Mouse (Mus musculus): ENCODE measurements around the gene Gm17455. TPM values are rescaled to one million over a fixed set of nuclear protein-coding genes. Genes with fewer than 3 reads are reported as not detected.

Gene Gm17455
- polyA plus RNA-seq (2012; rRNA removed): 1.7 TPM in 2 replicates

GRCm38 (mm10) chr10:60399449-60399848 is at the start of gene Gm17455:
Gene Gm17455, plus strand, starts transcription at chr10:60399726.
- DNase-seq: no peak
- Histone ChIP-seq H3K4me1 (ENCODE audit: control insufficient read depth, insufficient read depth, low read length) (no peaks in the 10 kb centered on the region), H3K27me3 (ENCODE audit: control insufficient read depth, insufficient read depth, low read length) (no peaks in the 10 kb centered on the region), H3K27ac (ENCODE audit: insufficient read depth, low read length) (no peak within 1 kb of the TSS), H3K4me3 (replicated peaks; ENCODE audit: insufficient read depth, low read depth, low read length) (no peak within 1 kb of the TSS)
- TF ChIP-seq POLR2A (IDR thresholded peaks at IDR 0.05; ENCODE audit: borderline replicate concordance, insufficient read depth, low read length) (no peak), CTCF (IDR thresholded peaks at IDR 0.05; ENCODE audit: borderline replicate concordance, insufficient read depth, low read depth, low read length) (no peak)
- 72% methylated on average over 7 of the region's 7 CpGs for WGBS

- peaks cover 2% of the 10 kb centered on the region; the same call in 1 of the 2 replicates for H3K27me3 ChIP-seq (ENCODE audit: control insufficient read depth, insufficient read depth, low read length)
- TF ChIP-seq POLR2A (IDR thresholded peaks at IDR 0.05; ENCODE audit: borderline replicate concordance, insufficient read depth, low read length): no peak
- TF ChIP-seq CTCF (IDR thresholded peaks at IDR 0.05; ENCODE audit: borderline replicate concordance, insufficient read depth, low read depth, low read length): no peak
- 61% methylated on average over 5 of the region's 5 CpGs for WGBS
- DNase-seq: no peak
- H3K27ac ChIP-seq (ENCODE audit: insufficient read depth, low read length): no peak overlapping the region
- no peak overlapping the region for H3K4me3 ChIP-seq (replicated peaks; ENCODE audit: insufficient read depth, low read depth, low read length)
- no peaks in the 10 kb centered on the region for H3K4me1 ChIP-seq (ENCODE audit: control insufficient read depth, insufficient read depth, low read length)
Observed at GRCm38 (mm10) chr10:60350077-60350804, 49.3 kb upstream of the Gm17455 start.

GRCm38 (mm10) chr10:60350805-60351167 is 48.7 kb upstream of the Gm17455 start:
- Histone ChIP-seq H3K4me3 (replicated peaks; ENCODE audit: insufficient read depth, low read depth, low read length) (no peak overlapping the region), H3K27ac (ENCODE audit: insufficient read depth, low read length) (no peak overlapping the region), H3K4me1 (ENCODE audit: control insufficient read depth, insufficient read depth, low read length) (no peaks in the 10 kb centered on the region), H3K27me3 (ENCODE audit: control insufficient read depth, insufficient read depth, low read length) (peaks cover 2% of the 10 kb centered on the region; the same call in 1 of the 2 replicates)
- TF ChIP-seq CTCF (IDR thresholded peaks at IDR 0.05; ENCODE audit: borderline replicate concordance, insufficient read depth, low read depth, low read length) (no peak), POLR2A (IDR thresholded peaks at IDR 0.05; ENCODE audit: borderline replicate concordance, insufficient read depth, low read length) (no peak)
- peak; percentile 25 to 43 for DNase-seq
- 61% methylated on average over 3 of the region's 3 CpGs for WGBS

- H3K4me3 ChIP-seq (replicated peaks; ENCODE audit: insufficient read depth, low read depth, low read length): no peak overlapping the region
- TF ChIP-seq POLR2A (IDR thresholded peaks at IDR 0.05; ENCODE audit: borderline replicate concordance, insufficient read depth, low read length) (no peak), CTCF (IDR thresholded peaks at IDR 0.05; ENCODE audit: borderline replicate concordance, insufficient read depth, low read depth, low read length) (no peak)
- peak overlapping the region; percentile 13; the same call in 1 of the 2 replicates for H3K27ac ChIP-seq (ENCODE audit: insufficient read depth, low read length)
- H3K4me1 ChIP-seq (ENCODE audit: control insufficient read depth, insufficient read depth, low read length): no peaks in the 10 kb centered on the region
- WGBS: 47% methylated on average over 3 of the region's 3 CpGs
- H3K27me3 ChIP-seq (ENCODE audit: control insufficient read depth, insufficient read depth, low read length): peaks cover 2% of the 10 kb centered on the region; the same call in 1 of the 2 replicates
- no peak for DNase-seq
Observed at GRCm38 (mm10) chr10:60351248-60351647, 48.3 kb upstream of the Gm17455 start.

- H3K4me1 ChIP-seq (ENCODE audit: control insufficient read depth, insufficient read depth, low read length): no peaks in the 10 kb centered on the region
- WGBS: 34% methylated on average over 7 of the region's 7 CpGs
- H3K27me3 ChIP-seq (ENCODE audit: control insufficient read depth, insufficient read depth, low read length): peaks cover under 1% of the 10 kb centered on the region; the same call in 1 of the 2 replicates
- H3K27ac ChIP-seq (ENCODE audit: insufficient read depth, low read length): peak overlapping the region; percentile 13; the same call in 1 of the 2 replicates
- no peak overlapping the region for H3K4me3 ChIP-seq (replicated peaks; ENCODE audit: insufficient read depth, low read depth, low read length)
- TF ChIP-seq CTCF (IDR thresholded peaks at IDR 0.05; ENCODE audit: borderline replicate concordance, insufficient read depth, low read depth, low read length) (no peak), POLR2A (IDR thresholded peaks at IDR 0.05; ENCODE audit: borderline replicate concordance, insufficient read depth, low read length) (no peak)
- no peak for DNase-seq
Observed at GRCm38 (mm10) chr10:60351761-60352455, 47.6 kb upstream of the Gm17455 start.

- Histone ChIP-seq H3K27me3 (ENCODE audit: control insufficient read depth, insufficient read depth, low read length) (no peaks in the 10 kb centered on the region), H3K4me3 (replicated peaks; ENCODE audit: insufficient read depth, low read depth, low read length) (no peak overlapping the region), H3K4me1 (ENCODE audit: control insufficient read depth, insufficient read depth, low read length) (no peaks in the 10 kb centered on the region), H3K27ac (ENCODE audit: insufficient read depth, low read length) (no peak overlapping the region)
- WGBS: 66% methylated on average over 5 of the region's 5 CpGs
- DNase-seq: no peak
- TF ChIP-seq POLR2A (IDR thresholded peaks at IDR 0.05; ENCODE audit: borderline replicate concordance, insufficient read depth, low read length) (no peak), CTCF (IDR thresholded peaks at IDR 0.05; ENCODE audit: borderline replicate concordance, insufficient read depth, low read depth, low read length) (no peak)
Observed at GRCm38 (mm10) chr10:60353241-60354002, 46.1 kb upstream of the Gm17455 start.

GRCm38 (mm10) chr10:60354003-60354325 is 45.6 kb upstream of the Gm17455 start:
- no peak for DNase-seq
- no peak overlapping the region for H3K4me3 ChIP-seq (replicated peaks; ENCODE audit: insufficient read depth, low read depth, low read length)
- H3K27ac ChIP-seq (ENCODE audit: insufficient read depth, low read length): no peak overlapping the region
- H3K27me3 ChIP-seq (ENCODE audit: control insufficient read depth, insufficient read depth, low read length): no peaks in the 10 kb centered on the region
- TF ChIP-seq CTCF (IDR thresholded peaks at IDR 0.05; ENCODE audit: borderline replicate concordance, insufficient read depth, low read depth, low read length) (no peak), POLR2A (IDR thresholded peaks at IDR 0.05; ENCODE audit: borderline replicate concordance, insufficient read depth, low read length) (no peak)
- WGBS: 94% methylated on average over 4 of the region's 4 CpGs
- H3K4me1 ChIP-seq (ENCODE audit: control insufficient read depth, insufficient read depth, low read length): no peaks in the 10 kb centered on the region; the same call in 1 of the 2 replicates
